Mouse (Mus musculus) common myeloid progenitor, adult 5-6 weeks (primary cell): ENCODE results near the gene B3galt4. TPM values are rescaled to one million over a fixed set of nuclear protein-coding genes. Genes with fewer than 3 reads are reported as not detected.

Experiments used
- ATAC-seq: replicated peaks from 2 replicates; pipeline ENCODE4 v1.8.0; 2016; ENCODE audit warnings: low read depth, mild to moderate bottlenecking, moderate TSS enrichment, inconsistent platforms; ENCODE audit not compliant: poor library complexity, severe bottlenecking
- total RNA-seq: library from RNA; stranded (forward); fragments of 200-1000, 187-1606 nt; gene quantifications from 2 replicates; pipeline ENCODE4 v1.2.3, GENCODE M21; 2017

The B3galt4 gene
- total RNA-seq, 1 experiment from 2014 or later, result 2.6 TPM

- no peak for ATAC-seq
These were observed 3.0 kb downstream of the B3galt4 start for GRCm38 (mm10) chr17:33948090-33948904.

GRCm38 (mm10) chr17:33947430-33948089 lies 3.7 kb downstream of the B3galt4 start:
- ATAC-seq, result peak; percentile 46

- no peak for ATAC-seq
These were observed 7.8 kb downstream of the B3galt4 start for GRCm38 (mm10) chr17:33943454-33943853.

- ATAC-seq, result no peak
These were observed 9.9 kb downstream of the B3galt4 start for GRCm38 (mm10) chr17:33941381-33941780.

- no peak for ATAC-seq
These were observed 10.3 kb downstream of the B3galt4 start for GRCm38 (mm10) chr17:33940981-33941380.

GRCm38 (mm10) chr17:33940206-33940805 lies 11.0 kb downstream of the B3galt4 start, which contains the start of the genes Pfdn6 and Wdr46:
Pfdn6 (minus strand) TSS chr17:33940343.
Wdr46 (plus strand) TSS chr17:33940660.
- ATAC-seq, result peak; percentile 92

GRCm38 (mm10) chr17:33938783-33939182 lies 12.5 kb downstream of the B3galt4 start:
- no peak for ATAC-seq

GRCm38 (mm10) chr17:33936993-33937392 lies 14.3 kb downstream of the B3galt4 start:
- no peak for ATAC-seq

- no peak for ATAC-seq
These were observed 15.7 kb downstream of the B3galt4 start for GRCm38 (mm10) chr17:33935422-33936055.

GRCm38 (mm10) chr17:33932970-33933369 lies 18.3 kb downstream of the B3galt4 start:
- no peak for ATAC-seq

- no peak for ATAC-seq
These were observed 18.8 kb downstream of the B3galt4 start for GRCm38 (mm10) chr17:33932448-33932847.

GRCm38 (mm10) chr17:33931947-33932346 lies 19.3 kb downstream of the B3galt4 start:
- no peak for ATAC-seq

GRCm38 (mm10) chr17:33931159-33931866 lies 20.0 kb downstream of the B3galt4 start:
- ATAC-seq, result no peak

GRCm38 (mm10) chr17:33930280-33931158 lies 20.8 kb downstream of the B3galt4 start:
- peak; percentile 17; the same call in 1 of the 2 replicates for ATAC-seq

- peak; percentile 73 for ATAC-seq
These were observed 21.7 kb downstream of the B3galt4 start, which contains the start of gene Rgl2 for GRCm38 (mm10) chr17:33929371-33930279. Rgl2 (plus strand) TSS chr17:33929543.

- ATAC-seq, result no peak
These were observed 22.9 kb downstream of the B3galt4 start for GRCm38 (mm10) chr17:33928251-33928947.
